Comparison of ENCODE assay signal across 8 mouse cellular contexts in the genomic region with DNA sequence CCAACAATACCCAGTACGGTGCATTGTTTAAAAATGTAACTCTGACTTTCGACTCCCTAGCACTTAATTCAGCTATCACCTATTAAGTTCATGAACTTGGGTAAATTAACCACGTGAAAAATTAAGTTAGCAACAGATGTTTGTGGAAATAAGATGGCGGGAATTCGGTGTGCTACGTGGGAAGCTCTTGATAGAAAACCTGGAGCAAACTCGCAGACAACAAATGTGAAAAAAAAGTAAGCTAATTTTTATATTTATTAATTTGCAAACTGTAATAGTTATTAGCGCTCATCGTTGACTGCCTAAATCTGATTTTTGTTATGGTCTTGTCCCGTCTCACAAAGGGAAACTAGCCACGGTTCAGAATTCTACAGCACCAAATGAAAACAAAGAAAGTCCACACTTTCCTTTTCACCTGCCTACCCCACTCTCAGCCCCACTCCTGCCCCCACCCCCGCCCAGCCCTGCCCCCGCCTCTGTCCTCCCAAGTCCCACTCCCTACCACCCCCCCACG. TPM values are rescaled to one million over a fixed set of nuclear protein-coding genes. Genes with fewer than 3 reads are reported as not detected.
DNase-seq lines count a peak whose midpoint lies in the region; ATAC-seq and TF ChIP-seq lines count a peak whose summit lies in the region.

No protein-coding gene starts in this region.

- H3K79me2 ChIP-seq in C2C12 (ENCODE audit: control insufficient read depth, insufficient read depth), result peaks cover 23% of the 10 kb centered on the region

- no peak for TF ChIP-seq EP300 in liver, embryonic 14.5 days (IDR thresholded peaks at IDR 0.05; ENCODE audit: low read depth)

- ATAC-seq in forebrain, embryonic 12.5 days (ENCODE audit: low FRiP score), result peak; percentile 55
- peak; percentile 14; the same call in 1 of the 2 replicates for ATAC-seq in liver, embryonic 14.5 days (ENCODE audit: insufficient read depth)

- no peaks in the 10 kb centered on the region for H3K27me3 ChIP-seq in cerebellum, adult 2 months (ENCODE audit: control insufficient read depth, insufficient read depth, low read length)
- no peaks in the 10 kb centered on the region for H3K27me3 ChIP-seq in C2C12 (ENCODE audit: control insufficient read depth, insufficient read depth, insufficient read length)
- H3K27me3 ChIP-seq in forebrain, embryonic 12.5 days, result no peaks in the 10 kb centered on the region
- no peaks in the 10 kb centered on the region for H3K27me3 ChIP-seq in liver, embryonic 14.5 days (ENCODE audit: control insufficient read depth, insufficient read depth, low read length)

- 1% methylated on average over 14 of the region's 14 CpGs for WGBS in cerebellum, adult 2 months
- WGBS in forebrain, embryonic 12.5 days, result under 1% methylated on average over 14 of the region's 14 CpGs
- WGBS in liver, embryonic 14.5 days (ENCODE audit: insufficient replicate concordance), result 2% methylated on average over 14 of the region's 14 CpGs

- peak overlapping the region; percentile 79 for H3K9ac ChIP-seq in forebrain, embryonic 12.5 days
- no peak overlapping the region for H3K9ac ChIP-seq in liver, embryonic 14.5 days (replicated peaks)

- no peak overlapping the region for H3K27ac ChIP-seq in cerebellum, adult 2 months (ENCODE audit: insufficient read depth, low read length)
- peak overlapping the region; percentile 87 for H3K27ac ChIP-seq in forebrain, embryonic 12.5 days
- H3K27ac ChIP-seq in liver, embryonic 14.5 days, result no peak overlapping the region

- H3K4me1 ChIP-seq in cerebellum, adult 2 months (ENCODE audit: control insufficient read depth, insufficient read depth, low read length), result peaks cover 4% of the 10 kb centered on the region; the same call in 1 of the 2 replicates
- H3K4me1 ChIP-seq in forebrain, embryonic 12.5 days, result peaks cover 19% of the 10 kb centered on the region
- H3K4me1 ChIP-seq in liver, embryonic 14.5 days (replicated peaks; ENCODE audit: control insufficient read depth in 2 of 2, insufficient read depth in 2 of 2, low read length in 1 of 2), result peaks cover 6 to 11% of the 10 kb centered on the region in 2 experiments

- H3K36me3 ChIP-seq in C2C12 (ENCODE audit: control insufficient read depth, insufficient read depth), result peaks cover 15% of the 10 kb centered on the region
- peaks cover 25% of the 10 kb centered on the region for H3K36me3 ChIP-seq in forebrain, embryonic 12.5 days (replicated peaks)
- H3K36me3 ChIP-seq in liver, embryonic 14.5 days (replicated peaks; ENCODE audit: control insufficient read depth, insufficient read depth, low read depth), result no peaks in the 10 kb centered on the region

- TF ChIP-seq POLR2A in cerebellum, adult 2 months (IDR thresholded peaks at IDR 0.05; ENCODE audit: borderline replicate concordance, insufficient read depth, low read length), result no peak

- peaks cover 3% of the 10 kb centered on the region for H3K79me3 ChIP-seq in C2C12 (ENCODE audit: low read depth)

- TF ChIP-seq CTCF in cerebellum, adult 2 months (IDR thresholded peaks at IDR 0.05; ENCODE audit: borderline replicate concordance, insufficient read depth, low read depth, low read length), result no peak
- TF ChIP-seq CTCF in C2C12 (IDR thresholded peaks at IDR 0.05; ENCODE audit: control insufficient read depth, insufficient read depth, insufficient read length), result no peak
- no peak for TF ChIP-seq CTCF in liver, embryonic 14.5 days (IDR thresholded peaks at IDR 0.05; ENCODE audit: low read depth)

- peak overlapping the region; percentile 83 for H3K4me2 ChIP-seq in forebrain, embryonic 12.5 days
- H3K4me2 ChIP-seq in liver, embryonic 14.5 days (ENCODE audit: low read depth), result peak overlapping the region; percentile 96

- no peaks in the 10 kb centered on the region for H3K9me3 ChIP-seq in forebrain, embryonic 12.5 days
- no peaks in the 10 kb centered on the region for H3K9me3 ChIP-seq in liver, embryonic 14.5 days (ENCODE audit: control insufficient read depth, low read length)

- H3ac ChIP-seq in C2C12 (ENCODE audit: control insufficient read depth, insufficient read length, low read depth), result no peak overlapping the region

- no peak for DNase-seq in cerebellum, adult 2 months
- no peak for DNase-seq in cerebellum, adult 11-12 months
- no peak for DNase-seq in liver, embryonic 14.5 days (ENCODE audit: low read depth in 3 of 3, low spot score in 3 of 3)
- DNase-seq in urinary bladder, postnatal 36 days (ENCODE audit: low spot score in 2 of 2), result no peak
- no peak for DNase-seq in ovary, postnatal 36 days (ENCODE audit: low spot score)
- no peak for DNase-seq in layer of hippocampus, adult 9-10 months (ENCODE audit: low spot score)

- H3K4me3 ChIP-seq in cerebellum, adult 2 months (replicated peaks; ENCODE audit: insufficient read depth, low read depth, low read length), result peak overlapping the region; percentile 59
- H3K4me3 ChIP-seq in C2C12 (ENCODE audit: insufficient read depth, poor library complexity, severe bottlenecking), result peak overlapping the region; percentile 83
- H3K4me3 ChIP-seq in forebrain, embryonic 12.5 days (replicated peaks), result peak overlapping the region; percentile 73
- peak overlapping the region; percentile 79 to 90; a peak in 3 of 4 replicates for H3K4me3 ChIP-seq in liver, embryonic 14.5 days (ENCODE audit: insufficient read depth in 1 of 2, low read depth in 2 of 2, low read length in 2 of 2)

TF ChIP-seq in C2C12, 6 proteins besides CTCF, POLR2A, EP300 and RAD21:
- no peak for TF ChIP-seq USF1 (IDR thresholded peaks at IDR 0.05; ENCODE audit: low read depth)

RNA-seq across cellular contexts. Expression of a gene that starts 0.6 kb away (rescaled TPM):
- polyA plus RNA-seq in cerebellum, adult 2 months (2012; rRNA removed), result 52.5 and 55.4 TPM in 2 replicates
- polyA plus RNA-seq in C2C12 (2012; fragmentation: generic; extraction: Trizol), result 20.1 TPM
- polyA plus RNA-seq in forebrain, embryonic 12.5 days (2016; fragmentation: Nextera tagmentation; extraction: Ambion mirVana), result 58.2 and 66.0 TPM in 2 replicates
- polyA plus RNA-seq in liver, embryonic 14.5 days (2012; rRNA removed), result 7.5 and 9.5 TPM in 2 replicates
- polyA plus RNA-seq in liver, embryonic 14.5 days (2014; fragmentation: Nextera tagmentation; extraction: Ambion mirVana), result 10.2 and 10.8 TPM in 2 replicates

RNA-seq across cellular contexts. Expression of a gene that starts 8.6 kb away (rescaled TPM):
- polyA plus RNA-seq in cerebellum, adult 2 months (2012; rRNA removed), result 13.8 and 15.0 TPM in 2 replicates
- 0.08 TPM for polyA plus RNA-seq in C2C12 (2012; fragmentation: generic; extraction: Trizol)
- polyA plus RNA-seq in forebrain, embryonic 12.5 days (2016; fragmentation: Nextera tagmentation; extraction: Ambion mirVana), result 1.3 and 1.7 TPM in 2 replicates
- polyA plus RNA-seq in liver, embryonic 14.5 days (2012; rRNA removed), result 0.15 and 0.23 TPM in 2 replicates
- 0.05 TPM in 1 of 2 replicates, not detected in the other for polyA plus RNA-seq in liver, embryonic 14.5 days (2014; fragmentation: Nextera tagmentation; extraction: Ambion mirVana)

RNA-seq across cellular contexts. Expression of a gene that starts 29.9 kb away (rescaled TPM):
- polyA plus RNA-seq in cerebellum, adult 2 months (2012; rRNA removed), result 997 and 1,033 TPM in 2 replicates
- polyA plus RNA-seq in C2C12 (2012; fragmentation: generic; extraction: Trizol), result 24.7 TPM
- polyA plus RNA-seq in forebrain, embryonic 12.5 days (2016; fragmentation: Nextera tagmentation; extraction: Ambion mirVana), result 34.2 and 41.1 TPM in 2 replicates
- 11.6 and 11.7 TPM in 2 replicates for polyA plus RNA-seq in liver, embryonic 14.5 days (2012; rRNA removed)
- 13.5 and 14.7 TPM in 2 replicates for polyA plus RNA-seq in liver, embryonic 14.5 days (2014; fragmentation: Nextera tagmentation; extraction: Ambion mirVana)

RNA-seq across cellular contexts. Expression of a gene that starts 30.6 kb away (rescaled TPM):
- polyA plus RNA-seq in cerebellum, adult 2 months (2012; rRNA removed), result not detected in 2 replicates
- polyA plus RNA-seq in C2C12 (2012; fragmentation: generic; extraction: Trizol), result not detected
- not detected in 2 replicates for polyA plus RNA-seq in forebrain, embryonic 12.5 days (2016; fragmentation: Nextera tagmentation; extraction: Ambion mirVana)
- polyA plus RNA-seq in liver, embryonic 14.5 days (2012; rRNA removed), result 13.2 and 25.0 TPM in 2 replicates
- polyA plus RNA-seq in liver, embryonic 14.5 days (2014; fragmentation: Nextera tagmentation; extraction: Ambion mirVana), result 2.4 and 3.9 TPM in 2 replicates

RNA-seq across cellular contexts. Expression of a gene that starts 34.1 kb away (rescaled TPM):
- not detected in 2 replicates for polyA plus RNA-seq in cerebellum, adult 2 months (2012; rRNA removed)
- not detected for polyA plus RNA-seq in C2C12 (2012; fragmentation: generic; extraction: Trizol)
- not detected in 2 replicates for polyA plus RNA-seq in forebrain, embryonic 12.5 days (2016; fragmentation: Nextera tagmentation; extraction: Ambion mirVana)
- not detected in 2 replicates for polyA plus RNA-seq in liver, embryonic 14.5 days (2012; rRNA removed)
- polyA plus RNA-seq in liver, embryonic 14.5 days (2014; fragmentation: Nextera tagmentation; extraction: Ambion mirVana), result not detected in 2 replicates

Comparison
In these comparisons a context has a peak if more than half of its experiments do, and no peak if none do; other contexts are left out.
1. RNA of a gene that starts 29.9 kb away (polyA plus RNA-seq): 997 to 1,033 TPM in cerebellum, adult 2 months; 34.2 to 41.1 TPM in forebrain, embryonic 12.5 days, 24.7 TPM in C2C12 (single experiment) and 11.6 to 14.7 TPM in liver, embryonic 14.5 days; every median in the first group is over 10 times any median in the second.
2. Peak in every context shown above with its lines, with median percentiles within 50 percentile points of each other: H3K4me3 ChIP-seq.